Mouse (Mus musculus) limb, embryonic 15.5 days (tissue): ENCODE measurements at regions not wholly inside any gene's neighbourhood (a gene's known extent, or its start where the extent isn't known, plus 50 kb on each side); places are given as distances from the start of the nearest gene placed in this dataset.

ENCODE experiments used
- ATAC-seq: fragments of 200-750 bp; cut with Nextera tagmentation; 2 replicates; pipeline ENCODE4 v1.8.0; 2017; ENCODE audit warnings: low read depth, moderate TSS enrichment; ENCODE audit not compliant: insufficient number of reproducible peaks, low FRiP score, low TSS enrichment
- H3K27ac ChIP-seq: fragments of 300-500 bp; sonication (generic); 2 replicates; pipeline ENCODE4 v1.5.1; 2015; ENCODE audit warnings: moderate library complexity, mild to moderate bottlenecking, inconsistent platforms
- H3K27me3 ChIP-seq: fragments of 300-500 bp; sonication (generic); 2 replicates; pipeline ENCODE4 v1.6.1; 2015; ENCODE audit warnings: inconsistent platforms
- H3K36me3 ChIP-seq: fragments of 300-500 bp; sonication (generic); 2 replicates; pipeline ENCODE4 v1.6.1; 2015; ENCODE audit warnings: inconsistent platforms
- H3K4me1 ChIP-seq: fragments of 300-500 bp; sonication (generic); 2 replicates; pipeline ENCODE4 v1.6.1; 2015; ENCODE audit warnings: inconsistent platforms
- H3K4me2 ChIP-seq: fragments of 300-500 bp; sonication (generic); 2 replicates; pipeline ENCODE4 v1.6.1; 2015; ENCODE audit warnings: mild to moderate bottlenecking, inconsistent platforms
- H3K4me3 ChIP-seq: fragments of 300-500 bp; sonication (generic); 2 replicates; pipeline ENCODE4 v1.5.1; 2015; ENCODE audit warnings: mild to moderate bottlenecking, inconsistent platforms
- H3K9ac ChIP-seq: fragments of 300-500 bp; sonication (generic); 2 replicates; pipeline ENCODE4 v1.6.1; 2015; ENCODE audit warnings: inconsistent platforms
- H3K9me3 ChIP-seq: fragments of 300-500 bp; sonication (generic); 2 replicates; pipeline ENCODE4 v1.6.1; 2016; ENCODE audit warnings: inconsistent platforms
- WGBS: fragments of 180-500 bp; shearing (Covaris S2); methylation state at CpG from one replicate; pipeline ENCODE4 v1.1.7; 2015; 5-methylcytosine and 5-hydroxymethylcytosine counted together

- Histone ChIP-seq H3K4me2 (no peak overlapping the region), H3K36me3 (no peaks in the 10 kb centered on the region), H3K4me1 (no peaks in the 10 kb centered on the region), H3K4me3 (no peak overlapping the region), H3K9me3 (no peaks in the 10 kb centered on the region), H3K27me3 (no peaks in the 10 kb centered on the region), H3K9ac (no peak overlapping the region), H3K27ac (no peak overlapping the region)
- WGBS: 78% methylated on average over 7 of the region's 7 CpGs
- ATAC-seq: no peak
Observed at GRCm38 (mm10) chr4:124414386-124414785, 196.2 kb downstream of the 3100002H09Rik start.

DNA sequence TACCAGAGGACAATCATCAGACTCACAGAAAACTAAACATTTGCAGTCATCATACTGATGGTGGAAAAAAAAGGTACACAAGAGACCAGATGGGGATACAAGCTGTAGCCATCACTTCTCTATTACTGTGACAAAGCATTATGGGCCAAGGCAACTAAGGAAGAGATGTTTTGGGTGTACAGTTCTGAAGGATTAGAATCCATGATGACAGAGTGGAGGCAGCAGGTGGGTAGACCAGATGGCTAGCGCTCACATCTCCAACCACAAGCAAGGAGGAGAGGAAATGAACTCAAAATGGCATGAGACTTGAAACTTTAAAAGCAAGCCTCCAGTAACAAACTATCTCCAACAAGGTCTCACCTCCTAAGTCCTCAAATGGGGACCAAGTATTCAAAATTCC, 201.3 kb downstream of the 3100002H09Rik start:
- no peaks in the 10 kb centered on the region for H3K4me1 ChIP-seq
- no peak overlapping the region for H3K4me2 ChIP-seq
- no peaks in the 10 kb centered on the region for H3K9me3 ChIP-seq
- H3K27me3 ChIP-seq: no peaks in the 10 kb centered on the region
- 100% methylated on average over 1 of the region's 1 CpGs for WGBS
- H3K36me3 ChIP-seq: no peaks in the 10 kb centered on the region
- H3K4me3 ChIP-seq: no peak overlapping the region
- H3K27ac ChIP-seq: no peak overlapping the region
- no peak for ATAC-seq
- no peak overlapping the region for H3K9ac ChIP-seq

DNA sequence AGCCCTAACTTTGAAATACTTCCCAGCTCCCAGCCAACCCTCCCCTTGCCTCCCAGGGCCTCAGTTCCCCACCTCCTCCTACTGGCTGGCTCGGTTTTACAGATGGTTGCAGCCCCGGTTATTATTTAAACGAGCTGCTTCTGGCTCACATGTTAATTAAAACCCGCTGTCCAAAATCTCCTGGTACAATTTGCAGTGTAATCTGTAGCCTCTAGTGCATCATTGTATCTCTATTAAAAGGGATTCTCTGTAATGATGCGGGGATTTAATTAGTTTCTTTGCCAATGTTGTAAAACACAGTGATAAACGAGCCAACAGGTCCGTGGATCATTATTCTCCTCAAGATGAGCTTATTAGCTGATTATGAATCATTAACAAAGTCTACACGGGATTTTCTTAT, 208.5 kb downstream of the 3100002H09Rik start:
- peaks cover 9% of the 10 kb centered on the region; the same call in 1 of the 2 replicates for H3K27me3 ChIP-seq
- peaks cover 17% of the 10 kb centered on the region for H3K4me1 ChIP-seq
- ATAC-seq: no peak
- WGBS: 30% methylated on average over 8 of the region's 8 CpGs
- no peak overlapping the region for H3K4me2 ChIP-seq
- no peaks in the 10 kb centered on the region for H3K36me3 ChIP-seq
- no peaks in the 10 kb centered on the region for H3K9me3 ChIP-seq
- H3K27ac ChIP-seq: no peak overlapping the region
- H3K9ac ChIP-seq: no peak overlapping the region
- H3K4me3 ChIP-seq: no peak overlapping the region

DNA sequence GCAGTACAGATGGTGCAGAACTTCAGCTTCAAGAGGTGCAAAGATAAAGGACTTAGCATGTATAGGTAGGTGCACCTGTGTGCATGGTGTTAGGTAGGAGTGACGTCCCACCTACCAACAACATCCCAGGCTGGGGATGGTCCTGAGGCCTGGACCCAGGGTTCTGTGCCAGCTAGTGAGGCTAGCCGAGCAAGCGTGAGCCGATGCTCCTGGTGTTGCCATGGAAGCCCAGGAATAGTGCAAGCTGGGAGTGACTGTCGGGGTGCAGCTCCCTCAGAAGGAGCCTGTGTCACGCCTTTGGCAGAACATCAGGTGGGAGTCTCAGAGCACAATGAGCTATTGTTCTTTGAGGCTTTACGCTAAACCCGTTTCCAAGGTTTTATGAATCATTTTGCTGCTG, 209.9 kb downstream of the 3100002H09Rik start:
- Histone ChIP-seq H3K4me1 (peaks cover 17% of the 10 kb centered on the region), H3K27me3 (peaks cover 9% of the 10 kb centered on the region; the same call in 1 of the 2 replicates), H3K9me3 (no peaks in the 10 kb centered on the region), H3K4me2 (no peak overlapping the region), H3K9ac (no peak overlapping the region), H3K4me3 (no peak overlapping the region), H3K27ac (no peak overlapping the region), H3K36me3 (no peaks in the 10 kb centered on the region)
- no peak for ATAC-seq
- 68% methylated on average over 8 of the region's 8 CpGs for WGBS

- Histone ChIP-seq H3K36me3 (no peaks in the 10 kb centered on the region), H3K27me3 (peaks cover 9% of the 10 kb centered on the region; the same call in 1 of the 2 replicates), H3K27ac (no peak overlapping the region), H3K9me3 (no peaks in the 10 kb centered on the region), H3K9ac (no peak overlapping the region), H3K4me3 (no peak overlapping the region), H3K4me2 (no peak overlapping the region), H3K4me1 (peaks cover 17% of the 10 kb centered on the region)
- WGBS: 81% methylated on average over 6 of the region's 6 CpGs
- no peak for ATAC-seq
Observed at GRCm38 (mm10) chr4:124400136-124400675, 210.4 kb downstream of the 3100002H09Rik start.

DNA sequence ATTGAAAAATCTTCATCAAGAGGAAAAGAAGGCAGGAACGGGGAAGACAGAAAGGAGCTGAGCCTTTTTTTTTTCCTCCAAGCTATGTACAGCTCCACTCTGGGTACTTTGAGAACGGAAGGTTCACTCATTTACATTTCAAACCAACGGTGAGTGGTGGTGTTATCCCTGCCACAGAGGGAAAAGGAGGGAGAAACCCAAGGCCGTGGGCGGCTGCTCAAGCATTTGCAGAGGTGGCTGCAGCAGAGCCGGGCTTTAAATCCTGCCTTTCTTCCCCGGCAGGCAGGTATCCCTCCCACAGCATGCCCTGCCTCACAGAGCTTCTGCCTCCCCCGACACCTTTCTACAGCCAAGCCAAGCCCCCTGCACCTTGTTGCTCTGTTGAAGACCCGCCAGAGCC, 212.2 kb downstream of the 3100002H09Rik start:
- Histone ChIP-seq H3K9me3 (no peaks in the 10 kb centered on the region), H3K36me3 (no peaks in the 10 kb centered on the region), H3K27ac (no peak overlapping the region), H3K4me1 (peaks cover 17% of the 10 kb centered on the region), H3K27me3 (peaks cover 9% of the 10 kb centered on the region; the same call in 1 of the 2 replicates), H3K4me2 (no peak overlapping the region), H3K4me3 (no peak overlapping the region), H3K9ac (no peak overlapping the region)
- WGBS: 19% methylated on average over 9 of the region's 9 CpGs
- no peak for ATAC-seq

- Histone ChIP-seq H3K4me1 (peaks cover 14% of the 10 kb centered on the region), H3K9ac (no peak overlapping the region), H3K9me3 (no peaks in the 10 kb centered on the region), H3K4me3 (no peak overlapping the region), H3K4me2 (no peak overlapping the region), H3K27ac (no peak overlapping the region), H3K27me3 (peaks cover 9% of the 10 kb centered on the region; the same call in 1 of the 2 replicates), H3K36me3 (no peaks in the 10 kb centered on the region)
- no peak for ATAC-seq
- 62% methylated on average over 13 of the region's 13 CpGs for WGBS
Observed at GRCm38 (mm10) chr4:124396566-124397283, 213.9 kb downstream of the 3100002H09Rik start.

DNA sequence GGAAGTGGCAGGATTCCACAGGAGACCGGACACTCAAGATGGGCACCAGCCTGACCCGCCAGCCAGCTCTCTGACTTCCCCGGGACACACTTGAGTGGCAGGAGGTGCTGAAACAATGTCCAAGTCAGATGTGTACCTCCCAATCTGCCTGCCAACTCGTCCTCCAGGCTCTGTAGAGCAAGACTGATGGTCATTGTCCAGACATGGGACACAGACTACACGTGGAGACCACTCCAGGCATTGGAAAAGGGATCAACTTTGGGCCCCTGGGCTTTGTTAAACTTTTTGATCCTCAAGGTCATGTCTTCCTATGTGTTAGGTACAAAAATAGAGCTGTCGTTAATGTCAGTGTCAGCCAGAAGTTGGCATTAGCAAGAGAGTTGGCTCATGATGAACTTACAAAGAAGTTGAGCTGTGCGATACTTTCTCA, 214.6 kb downstream of the 3100002H09Rik start:
- no peak overlapping the region for H3K4me3 ChIP-seq
- WGBS: 72% methylated on average over 7 of the region's 7 CpGs
- H3K36me3 ChIP-seq: no peaks in the 10 kb centered on the region
- no peak overlapping the region for H3K9ac ChIP-seq
- H3K27ac ChIP-seq: no peak overlapping the region
- peaks cover 6% of the 10 kb centered on the region; the same call in 1 of the 2 replicates for H3K27me3 ChIP-seq
- H3K4me1 ChIP-seq: peaks cover 7% of the 10 kb centered on the region
- H3K4me2 ChIP-seq: no peak overlapping the region
- no peaks in the 10 kb centered on the region for H3K9me3 ChIP-seq
- ATAC-seq: no peak

- Histone ChIP-seq H3K4me3 (no peak overlapping the region), H3K9ac (no peak overlapping the region), H3K4me1 (peaks cover 4% of the 10 kb centered on the region; the same call in 1 of the 2 replicates), H3K27ac (no peak overlapping the region), H3K27me3 (peaks cover 6% of the 10 kb centered on the region; the same call in 1 of the 2 replicates), H3K36me3 (no peaks in the 10 kb centered on the region), H3K4me2 (no peak overlapping the region), H3K9me3 (no peaks in the 10 kb centered on the region)
- 46% methylated on average over 14 of the region's 14 CpGs for WGBS
- no peak for ATAC-seq
Observed at GRCm38 (mm10) chr4:124395069-124395965, 215.3 kb downstream of the 3100002H09Rik start.

DNA sequence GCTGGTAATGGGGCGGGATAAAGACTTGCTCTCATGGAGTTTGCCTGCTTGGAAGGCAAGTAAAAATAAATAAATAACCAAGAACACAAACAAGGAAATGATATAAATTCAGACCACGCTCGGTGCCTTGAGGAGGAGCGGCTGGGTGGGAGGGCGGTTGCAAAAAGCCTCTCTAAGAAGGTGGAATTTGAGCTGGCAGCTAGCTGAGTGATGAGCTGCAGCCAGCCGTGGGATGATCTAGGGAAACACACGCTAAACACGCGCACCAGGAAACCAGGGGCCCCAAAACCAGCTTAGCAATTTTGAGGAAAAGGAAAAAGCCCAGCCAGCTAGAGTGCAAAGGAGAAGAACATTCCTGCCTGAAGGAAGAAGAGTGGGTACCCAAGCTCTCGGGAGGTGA, 217.0 kb downstream of the 3100002H09Rik start:
- H3K4me1 ChIP-seq: peaks cover 4% of the 10 kb centered on the region; the same call in 1 of the 2 replicates
- ATAC-seq: no peak
- peaks cover 6% of the 10 kb centered on the region; the same call in 1 of the 2 replicates for H3K27me3 ChIP-seq
- no peak overlapping the region for H3K27ac ChIP-seq
- 47% methylated on average over 10 of the region's 10 CpGs for WGBS
- H3K36me3 ChIP-seq: no peaks in the 10 kb centered on the region
- no peak overlapping the region for H3K4me2 ChIP-seq
- no peak overlapping the region for H3K4me3 ChIP-seq
- no peaks in the 10 kb centered on the region for H3K9me3 ChIP-seq
- no peak overlapping the region for H3K9ac ChIP-seq

GRCm38 (mm10) chr4:124389067-124389466, 221.5 kb downstream of the 3100002H09Rik start:
- 66% methylated on average over 10 of the region's 10 CpGs for WGBS
- no peaks in the 10 kb centered on the region for H3K36me3 ChIP-seq

More at GRCm38 (mm10) chr4:124389067-124389466, 221.5 kb downstream of the 3100002H09Rik start:
- H3K9ac ChIP-seq: no peak overlapping the region
- H3K27me3 ChIP-seq: no peaks in the 10 kb centered on the region
- H3K4me3 ChIP-seq: no peak overlapping the region
- no peaks in the 10 kb centered on the region for H3K9me3 ChIP-seq
- no peak overlapping the region for H3K4me2 ChIP-seq
- no peak overlapping the region for H3K27ac ChIP-seq
- no peaks in the 10 kb centered on the region; the same call in 1 of the 2 replicates for H3K4me1 ChIP-seq
- ATAC-seq: no peak
